Mouse (Mus musculus) CH12.LX (cell line): Measurements from ENCODE around the gene Babam1. TPM values are rescaled to one million over a fixed set of nuclear protein-coding genes. Genes with fewer than 3 reads are reported as not detected.

Source experiments
- DNase-seq: peaks from one replicate; pipeline ENCODE4 v3.0.0-alpha.2; 2013; ENCODE audit errors: extremely low read depth
- H3K27ac ChIP-seq: 2 replicates; pipeline ENCODE4 v1.5.1; 2012; ENCODE audit warnings: low read depth, mild to moderate bottlenecking, control low read depth, moderate library complexity; ENCODE audit not compliant: insufficient read depth
- H3K27me3 ChIP-seq: replicated peaks from 2 replicates; pipeline ENCODE3; 2012; ENCODE audit warnings: inconsistent platforms
- H3K36me3 ChIP-seq, 2 experiments: replicated peaks in 1 of 2; 2 replicates each; pipeline versions ENCODE3 to v1.6.1; 2012; ENCODE audit warnings: inconsistent platforms in 1 of 2, low read length in 1 of 2, mild to moderate bottlenecking in 1 of 2, mixed read lengths in 1 of 2, moderate library complexity in 1 of 2; ENCODE audit not compliant: control insufficient read depth in 1 of 2, insufficient read depth in 1 of 2
- H3K4me1 ChIP-seq, 2 experiments: 2 replicates each; pipeline ENCODE4 v1.6.1; 2012; ENCODE audit warnings: inconsistent platforms in 1 of 2, moderate library complexity in 1 of 2; ENCODE audit not compliant: insufficient read depth in 2 of 2, control insufficient read depth in 1 of 2
- H3K4me2 ChIP-seq: 2 replicates; pipeline ENCODE4 v1.6.1; 2012; ENCODE audit warnings: low read depth, mild to moderate bottlenecking, control low read depth; ENCODE audit not compliant: poor library complexity, insufficient read depth, severe bottlenecking
- H3K4me3 ChIP-seq, 3 experiments: fragments of 150-350 bp in 1 of 3; sonication (generic) in 1 of 3; replicated peaks in 1 of 3; 2 replicates each; pipeline versions ENCODE3 to v1.5.1; 2011 to 2012; ENCODE audit warnings: low read depth in 2 of 3, low read length in 2 of 3, mild to moderate bottlenecking in 2 of 3, moderate library complexity in 2 of 3, control low read depth in 1 of 3, improper control_type of control experiment in 1 of 3, inconsistent platforms in 1 of 3, mixed read lengths in 1 of 3; ENCODE audit not compliant: poor library complexity in 1 of 3
- H3K79me2 ChIP-seq: replicated peaks from 2 replicates; pipeline ENCODE4 v1.6.1; 2012; ENCODE audit warnings: mild to moderate bottlenecking, moderate library complexity; ENCODE audit not compliant: control insufficient read depth, poor library complexity, insufficient read depth, severe bottlenecking; ENCODE audit errors: extremely low read depth
- H3K9ac ChIP-seq: 2 replicates; pipeline ENCODE4 v1.6.1; 2012; ENCODE audit warnings: low read depth, mild to moderate bottlenecking, control low read depth, moderate library complexity; ENCODE audit not compliant: insufficient read depth
- H3K9me3 ChIP-seq: replicated peaks from 2 replicates; pipeline ENCODE3; 2012; ENCODE audit warnings: low read length, inconsistent platforms, mixed read lengths
- BHLHE40 ChIP-seq: IDR thresholded peaks from 2 replicates; pipeline ENCODE4 v1.6.1; 2011; ENCODE audit warnings: mild to moderate bottlenecking, low read depth, low read length, improper control_type of control experiment
- CHD1 ChIP-seq: IDR thresholded peaks from 2 replicates; pipeline ENCODE4 v1.6.1; 2012; ENCODE audit warnings: low read depth, low read length, improper control_type of control experiment, inconsistent platforms
- CHD2 ChIP-seq: IDR thresholded peaks from 2 replicates; pipeline ENCODE4 v1.6.1; 2011; ENCODE audit warnings: low read length, improper control_type of control experiment
- ELF1 ChIP-seq: IDR thresholded peaks from 2 replicates; pipeline ENCODE4 v1.6.1; 2014; ENCODE audit warnings: low read depth, mild to moderate bottlenecking, inconsistent platforms, low read length, improper control_type of control experiment
- GABPA ChIP-seq: IDR thresholded peaks from 2 replicates; pipeline ENCODE4 v1.6.1; 2012; ENCODE audit warnings: low read depth, low read length, improper control_type of control experiment, inconsistent platforms; ENCODE audit not compliant: insufficient replicate concordance
- HCFC1 ChIP-seq: IDR thresholded peaks from 2 replicates; pipeline ENCODE4 v1.6.1; 2012; ENCODE audit warnings: low read depth, mild to moderate bottlenecking, inconsistent platforms, low read length, improper control_type of control experiment
- MAX ChIP-seq: IDR thresholded peaks from 2 replicates; pipeline ENCODE4 v1.6.1; 2011; ENCODE audit warnings: low read length, improper control_type of control experiment
- MAZ ChIP-seq: IDR thresholded peaks from 2 replicates; pipeline ENCODE4 v1.6.1; 2012; ENCODE audit warnings: low read depth, mild to moderate bottlenecking, inconsistent platforms, low read length, improper control_type of control experiment, moderate library complexity
- MXI1 ChIP-seq: IDR thresholded peaks from 2 replicates; pipeline ENCODE4 v1.6.1; 2011; ENCODE audit warnings: mild to moderate bottlenecking, low read depth, low read length, improper control_type of control experiment
- MYC ChIP-seq: IDR thresholded peaks from 2 replicates; pipeline ENCODE4 v1.6.1; 2011; ENCODE audit warnings: low read depth, mild to moderate bottlenecking, improper control_type of control experiment, low read length
- PAX5 ChIP-seq: IDR thresholded peaks from 2 replicates; pipeline ENCODE4 v1.6.1; 2012; ENCODE audit warnings: low read length, inconsistent platforms, mixed read lengths
- POLR2AphosphoS2 ChIP-seq: IDR thresholded peaks from 2 replicates; pipeline ENCODE4 v1.6.1; 2011; ENCODE audit warnings: low read depth, low read length, improper control_type of control experiment
- SMC3 ChIP-seq: IDR thresholded peaks from 2 replicates; pipeline ENCODE4 v1.6.1; 2011; ENCODE audit warnings: low read depth, low read length, improper control_type of control experiment
- TBP ChIP-seq: conservative IDR thresholded peaks from 2 replicates; pipeline ENCODE4 v1.6.1; 2011; ENCODE audit warnings: low read depth, low read length, improper control_type of control experiment
- UBTF ChIP-seq: IDR thresholded peaks from 2 replicates; pipeline ENCODE4 v1.6.1; 2012; ENCODE audit warnings: low read depth, mild to moderate bottlenecking, inconsistent platforms, low read length, improper control_type of control experiment, moderate library complexity
- USF1 ChIP-seq: IDR thresholded peaks from 2 replicates; pipeline ENCODE4 v1.6.1; 2014; ENCODE audit warnings: low read depth, mild to moderate bottlenecking, inconsistent platforms, low read length, improper control_type of control experiment
- ZC3H11A ChIP-seq: IDR thresholded peaks from 2 replicates; pipeline ENCODE4 v1.6.1; 2012; ENCODE audit warnings: low read depth, mild to moderate bottlenecking, inconsistent platforms, low read length, improper control_type of control experiment
- ZMIZ1 ChIP-seq: IDR thresholded peaks from 2 replicates; pipeline ENCODE4 v1.6.1; 2012; ENCODE audit warnings: low read depth, mild to moderate bottlenecking, inconsistent platforms, low read length, improper control_type of control experiment
- dilution Hi-C: fragments of 300-500 bp; cut with MboI; formaldehyde crosslinking; loops from 2 replicates; pipeline ENCODE4 v1.14.3; 2020; ENCODE audit warnings: low sequenced_read_pairs; ENCODE audit not compliant: extremely low pct_unique_long_range_greater_than_20kb, extremely low pct_ligation_motif_present
- in situ Hi-C: fragments of 300-500 bp; cut with MboI; formaldehyde crosslinking; loops from 3 replicates; pipeline ENCODE4 v1.14.3; 2019; ENCODE audit warnings: low sequenced_read_pairs, low pct_ligation_motif_present, low pct_unique_long_range_greater_than_20kb, mixed read lengths
- polyA plus RNA-seq: library from polyadenylated mRNA; unstranded; fragments of >175 nt; gene quantifications from 2 replicates; pipeline ENCODE4 v1.2.1, GENCODE M21; 2012; ENCODE audit warnings: low read depth; ENCODE audit not compliant: insufficient read length
- total RNA-seq, 2 experiments: library from RNA; depleted of rRNA; stranded (reverse); fragments of 300-350 nt in 1 of 2; fragments of >200 nt in 1 of 2; gene quantifications; 2 replicates each; pipeline ENCODE4 v1.2.3; 2012 to 2014

The Babam1 gene
- total and polyA plus RNA-seq, 3 experiments = 56.7 to 137 (median 67.3) TPM

DNA sequence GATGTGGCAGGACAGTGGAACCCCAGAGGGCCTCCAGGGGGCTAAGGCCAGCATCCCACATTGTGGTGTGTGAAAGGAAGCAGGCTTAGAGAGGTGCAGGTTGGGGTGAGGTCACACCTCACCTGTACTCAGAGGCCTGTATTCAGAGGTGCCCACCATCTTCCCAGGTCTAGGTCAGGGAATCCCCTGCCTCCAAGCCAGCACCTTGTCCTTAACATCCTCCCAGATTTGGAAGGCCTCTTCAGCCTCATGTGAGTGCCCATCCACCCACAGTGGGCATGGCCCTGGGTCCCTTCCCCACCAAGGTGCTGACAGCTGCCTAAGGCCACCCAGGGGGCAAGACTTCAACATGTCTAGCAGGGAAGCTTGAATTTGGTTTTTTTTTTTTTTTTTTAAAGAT is 4.8 kb downstream of the Babam1 start:
- dilution Hi-C loops = no loop called here
- peaks cover 31 to 57% of the 10 kb centered on the region in 2 experiments for H3K36me3 ChIP-seq
- TF ChIP-seq ZC3H11A (no peak), CHD1 (no peak), MYC (no peak), POLR2AphosphoS2 (no peak), BHLHE40 (no peak)
- TF ChIP-seq, all 38 proteins: peak for 0

GRCm38 (mm10) chr8:71402446-71402964 is 5.8 kb downstream of the Babam1 start:
- in situ Hi-C loops (no loop called here), dilution Hi-C loops (no loop called here)
- Histone ChIP-seq H3K4me3 (no peak overlapping the region), H3K9ac (no peak overlapping the region), H3K4me2 (no peak overlapping the region), H3K79me2 (peaks cover 8% of the 10 kb centered on the region; the same call in 1 of the 2 replicates), H3K27ac (no peak overlapping the region), H3K36me3 (peaks cover 35 to 66% of the 10 kb centered on the region in 2 experiments), H3K4me1 (peaks cover 12 to 37% of the 10 kb centered on the region in 2 experiments), H3K9me3 (no peaks in the 10 kb centered on the region), H3K27me3 (no peaks in the 10 kb centered on the region)
- no peak for DNase-seq
- TF ChIP-seq PAX5 = no peak
- no peak for TF ChIP-seq CHD2
- TF ChIP-seq USF1 = no peak
- no peak for TF ChIP-seq ELF1
- no peak for TF ChIP-seq GABPA
- no peak for TF ChIP-seq TBP
- TF ChIP-seq ZMIZ1 = no peak
- TF ChIP-seq MAZ = no peak
- no peak for TF ChIP-seq UBTF
- no peak for TF ChIP-seq MXI1
- TF ChIP-seq HCFC1 = no peak
- no peak for TF ChIP-seq MAX
- TF ChIP-seq MYC = no peak
- no peak for TF ChIP-seq SMC3

More for the DNA sequence above, 4.8 kb downstream of the Babam1 start:
- in situ Hi-C loops = no loop called here
- no peaks in the 10 kb centered on the region for H3K9me3 ChIP-seq
- H3K4me2 ChIP-seq = no peak overlapping the region
- H3K9ac ChIP-seq = no peak overlapping the region
- peaks cover 9% of the 10 kb centered on the region; the same call in 1 of the 2 replicates for H3K79me2 ChIP-seq
- no peak for DNase-seq
- H3K4me3 ChIP-seq = no peak overlapping the region
- no peak overlapping the region for H3K27ac ChIP-seq
- H3K4me1 ChIP-seq = peaks cover 12 to 31% of the 10 kb centered on the region in 2 experiments
- no peaks in the 10 kb centered on the region for H3K27me3 ChIP-seq
